In genomic region chr15:100353399-100353798, GRCm38 (mm10) we compare ENCODE assay signal across 22 mouse cellular contexts. TPM values are rescaled to one million over a fixed set of nuclear protein-coding genes. Genes with fewer than 3 reads are reported as not detected.
DNase-seq lines count a peak whose midpoint lies in the region; ATAC-seq and TF ChIP-seq lines count a peak whose summit lies in the region.
"Not testable (repeated sequence)": the region's sequence is repeated elsewhere in the genome, so short reads cannot be mapped to it uniquely, and the experiment has no call there.
"Had no signal": no experiment of that assay in that cellular context is flagged by ENCODE, and none has a peak within 500 bp of the region (broad histone marks: within the 10 kb centered on the region; RNA-seq: fewer than 3 reads in every experiment).

No protein-coding gene starts in this region.

- H3K9me3 ChIP-seq in E14TG2a.4 (ENCODE audit: low read length); G1E (replicated peaks): not testable (repeated sequence)

- H3K4me3 ChIP-seq in E14TG2a.4 (replicated peaks; ENCODE audit: low read length) (0 out of 2 replicates have a peak overlapping the region, but pooled peaks have one; percentile 20), G1E (ENCODE audit: low read depth, low read length) (peak overlapping the region; percentile 61; the same call in 1 of the 2 replicates)
- H3K4me3 ChIP-seq in kidney, adult 2 months (ENCODE audit: insufficient read depth, low read depth, low read length), result peak overlapping the region; percentile 21; the same call in 1 of the 2 replicates

- not testable (repeated sequence) for TF ChIP-seq CTCF in E14TG2a.4 (conservative IDR thresholded peaks at IDR 0.05; ENCODE audit: low read length); G1E (IDR thresholded peaks at IDR 0.05; ENCODE audit: low read depth, low read length); kidney, adult 2 months (conservative IDR thresholded peaks at IDR 0.05; ENCODE audit: insufficient read depth, insufficient read length, low read depth, low read length)

- ATAC-seq in G1E (ENCODE audit: extremely low read depth, insufficient number of reproducible peaks, low FRiP score, poor library complexity, severe bottlenecking), result not testable (repeated sequence)
- peak; percentile 64 for ATAC-seq in erythroblast, adult 5-6 weeks (replicated peaks; ENCODE audit: low FRiP score, poor library complexity, severe bottlenecking)
- ATAC-seq in erythroid progenitor cell, adult 5-6 weeks (replicated peaks; ENCODE audit: low FRiP score, poor library complexity, severe bottlenecking), result peak; percentile 58
- ATAC-seq in megakaryocyte, adult 5-6 weeks (ENCODE audit: poor library complexity, severe bottlenecking), result peak; percentile 40; the same call in 1 of the 2 replicates
- 0 out of 2 replicates have a peak, but pooled peaks have one; percentile 23 for ATAC-seq in megakaryocyte progenitor cell, adult 5-6 weeks (replicated peaks; ENCODE audit: poor library complexity)
- peak; percentile 34; the same call in 1 of the 2 replicates for ATAC-seq in megakaryocyte-erythroid progenitor cell, adult 5-6 weeks (replicated peaks; ENCODE audit: low FRiP score, low TSS enrichment, poor library complexity, severe bottlenecking)

- WGBS in kidney, adult 2 months, result 83% methylated on average over 22 of the region's 22 CpGs

- not testable (repeated sequence) for H3K27ac ChIP-seq in kidney, adult 2 months (ENCODE audit: insufficient read depth, low read depth, low read length)

- TF ChIP-seq POLR2A in kidney, adult 2 months (IDR thresholded peaks at IDR 0.05; ENCODE audit: low read depth, low read length), result not testable (repeated sequence)

- H3K27me3 ChIP-seq in E14TG2a.4 (ENCODE audit: insufficient read depth, low read length); kidney, adult 2 months (replicated peaks; ENCODE audit: control insufficient read depth, insufficient read depth, low read length): not testable (repeated sequence)
- peaks cover 16% of the 10 kb centered on the region for H3K27me3 ChIP-seq in G1E (ENCODE audit: insufficient read depth, low read length)

- DNase-seq in G1E (ENCODE audit: low spot score); kidney, adult 2 months: not testable (repeated sequence)

- not testable (repeated sequence) for H3K36me3 ChIP-seq in E14TG2a.4 (ENCODE audit: insufficient read depth, low read length); G1E (replicated peaks); kidney, adult 2 months (ENCODE audit: control insufficient read depth, insufficient read depth, low read length)

- H3K4me1 ChIP-seq in E14TG2a.4 (replicated peaks; ENCODE audit: low read depth, low read length), result peaks cover 11% of the 10 kb centered on the region
- not testable (repeated sequence) for H3K4me1 ChIP-seq in G1E (ENCODE audit: insufficient read depth, low read depth, low read length)
- H3K4me1 ChIP-seq in kidney, adult 2 months (ENCODE audit: control insufficient read depth, insufficient read depth, low read length), result peaks cover 12% of the 10 kb centered on the region

RNA-seq across cellular contexts. Expression of gene Mettl7a2, which starts 0.4 kb away (rescaled TPM):
- total RNA-seq in G1E (2014; fragmentation: Nextera tagmentation) (2.2 TPM in 1 of 2 replicates, not detected in the other), G1E (2017) (2.1 and 3.1 TPM in 2 replicates)
- 2.4 TPM in 2 replicates for polyA plus RNA-seq in G1E (2012)
- not detected in 2 replicates for total RNA-seq in erythroblast, adult 5-6 weeks (2015; ENCODE audit: low replicate concordance)
- 0.56 TPM in 1 of 2 replicates, not detected in the other for total RNA-seq in erythroblast, adult 5-6 weeks (2017; ENCODE audit: low replicate concordance)
- not detected in 2 replicates for total RNA-seq in erythroid progenitor cell, adult 5-6 weeks (2015; ENCODE audit: low replicate concordance)
- total RNA-seq in erythroid progenitor cell, adult 5-6 weeks (2017; ENCODE audit: low replicate concordance), result not detected in 2 replicates
- polyA plus RNA-seq in kidney, adult 2 months (2012; rRNA removed), result 74.0 and 96.6 TPM in 2 replicates
- not detected in 2 replicates for total RNA-seq in megakaryocyte, adult 5-6 weeks (2015)
- total RNA-seq in megakaryocyte, adult 5-6 weeks (2017), result not detected in 2 replicates
- total RNA-seq in megakaryocyte progenitor cell, adult 5-6 weeks (2015), result not detected in 2 replicates
- total RNA-seq in megakaryocyte progenitor cell, adult 5-6 weeks (2017), result not detected in 2 replicates
- total RNA-seq in megakaryocyte-erythroid progenitor cell, adult 5-6 weeks (2014; fragmentation: Nextera tagmentation), result not detected in 2 replicates
- total RNA-seq in megakaryocyte-erythroid progenitor cell, adult 5-6 weeks (2017), result not detected in 2 replicates
- total RNA-seq: CH12.LX, MEL had no signal
- polyA plus RNA-seq: activated CD4-positive, CD25-positive, alpha-beta regulatory T cell, adult 4 months; adrenal gland, adult 2 months; brain, embryonic 14.5 days; C2C12; CD4-positive, CD25-positive, alpha-beta regulatory T cell, adult 4 months; cerebellum, adult 2 months had no signal

RNA-seq across cellular contexts. Expression of gene Methig1, which starts 0.5 kb away (rescaled TPM):
- total RNA-seq in G1E (2014; fragmentation: Nextera tagmentation), result not detected in 2 replicates
- total RNA-seq in G1E (2017), result not detected in 2 replicates
- 0.11 and 0.22 TPM in 2 replicates for polyA plus RNA-seq in G1E (2012)
- total RNA-seq in erythroblast, adult 5-6 weeks (2015; ENCODE audit: low replicate concordance), result not detected in 2 replicates
- not detected in 2 replicates for total RNA-seq in erythroblast, adult 5-6 weeks (2017; ENCODE audit: low replicate concordance)
- total RNA-seq in erythroid progenitor cell, adult 5-6 weeks (2015; ENCODE audit: low replicate concordance), result not detected in 2 replicates
- 0.91 TPM in 1 of 2 replicates, not detected in the other for total RNA-seq in erythroid progenitor cell, adult 5-6 weeks (2017; ENCODE audit: low replicate concordance)
- 16.5 and 16.6 TPM in 2 replicates for polyA plus RNA-seq in kidney, adult 2 months (2012; rRNA removed)
- total RNA-seq in megakaryocyte, adult 5-6 weeks (2015), result not detected in 2 replicates
- not detected in 2 replicates for total RNA-seq in megakaryocyte, adult 5-6 weeks (2017)
- not detected in 2 replicates for total RNA-seq in megakaryocyte progenitor cell, adult 5-6 weeks (2015)
- total RNA-seq in megakaryocyte progenitor cell, adult 5-6 weeks (2017), result not detected in 2 replicates
- total RNA-seq in megakaryocyte-erythroid progenitor cell, adult 5-6 weeks (2014; fragmentation: Nextera tagmentation), result not detected in 2 replicates
- total RNA-seq in megakaryocyte-erythroid progenitor cell, adult 5-6 weeks (2017), result not detected in 2 replicates
- total RNA-seq: CH12.LX, MEL had no signal
- polyA plus RNA-seq: activated CD4-positive, CD25-positive, alpha-beta regulatory T cell, adult 4 months; adrenal gland, adult 2 months; brain, embryonic 14.5 days; C2C12; CD4-positive, CD25-positive, alpha-beta regulatory T cell, adult 4 months; cerebellum, adult 2 months had no signal

RNA-seq across cellular contexts. Expression of gene Higd1c, which starts 10.9 kb away (rescaled TPM):
- not detected in 2 replicates for total RNA-seq in G1E (2014; fragmentation: Nextera tagmentation)
- not detected in 2 replicates for total RNA-seq in G1E (2017)
- polyA plus RNA-seq in G1E (2012), result not detected in 2 replicates
- not detected in 2 replicates for total RNA-seq in erythroblast, adult 5-6 weeks (2015; ENCODE audit: low replicate concordance)
- not detected in 2 replicates for total RNA-seq in erythroblast, adult 5-6 weeks (2017; ENCODE audit: low replicate concordance)
- not detected in 2 replicates for total RNA-seq in erythroid progenitor cell, adult 5-6 weeks (2015; ENCODE audit: low replicate concordance)
- total RNA-seq in erythroid progenitor cell, adult 5-6 weeks (2017; ENCODE audit: low replicate concordance), result not detected in 2 replicates
- 0.97 and 2.0 TPM in 2 replicates for polyA plus RNA-seq in kidney, adult 2 months (2012; rRNA removed)
- total RNA-seq in megakaryocyte, adult 5-6 weeks (2015), result not detected in 2 replicates
- total RNA-seq in megakaryocyte, adult 5-6 weeks (2017), result not detected in 2 replicates
- not detected in 2 replicates for total RNA-seq in megakaryocyte progenitor cell, adult 5-6 weeks (2015)
- not detected in 2 replicates for total RNA-seq in megakaryocyte progenitor cell, adult 5-6 weeks (2017)
- not detected in 2 replicates for total RNA-seq in megakaryocyte-erythroid progenitor cell, adult 5-6 weeks (2014; fragmentation: Nextera tagmentation)
- total RNA-seq in megakaryocyte-erythroid progenitor cell, adult 5-6 weeks (2017), result not detected in 2 replicates
- total RNA-seq: adrenal gland, adult 18-20 months; adrenal gland, postnatal 14 days; adrenal gland, postnatal 36 days; CH12.LX; ES-E14; MEL had no signal
- polyA plus RNA-seq: activated CD4-positive, CD25-positive, alpha-beta regulatory T cell, adult 4 months; adrenal gland, adult 2 months; brain, embryonic 14.5 days; C2C12; CD4-positive, CD25-positive, alpha-beta regulatory T cell, adult 4 months; cerebellum, adult 2 months; Patski had no signal

RNA-seq across cellular contexts. Expression of gene Mettl7a3, which starts 18.7 kb away (rescaled TPM):
- total RNA-seq in G1E (2014; fragmentation: Nextera tagmentation), result 1.4 TPM in 1 of 2 replicates, not detected in the other
- total RNA-seq in G1E (2017), result 0.66 and 0.93 TPM in 2 replicates
- polyA plus RNA-seq in G1E (2012), result not detected in 2 replicates
- not detected in 2 replicates for total RNA-seq in erythroblast, adult 5-6 weeks (2015; ENCODE audit: low replicate concordance)
- total RNA-seq in erythroblast, adult 5-6 weeks (2017; ENCODE audit: low replicate concordance), result 0.42 TPM in 1 of 2 replicates, not detected in the other
- total RNA-seq in erythroid progenitor cell, adult 5-6 weeks (2015; ENCODE audit: low replicate concordance), result not detected in 2 replicates
- total RNA-seq in erythroid progenitor cell, adult 5-6 weeks (2017; ENCODE audit: low replicate concordance), result not detected in 2 replicates
- polyA plus RNA-seq in kidney, adult 2 months (2012; rRNA removed), result 0.11 and 0.15 TPM in 2 replicates
- total RNA-seq in megakaryocyte, adult 5-6 weeks (2015), result not detected in 2 replicates
- total RNA-seq in megakaryocyte, adult 5-6 weeks (2017), result not detected in 2 replicates
- total RNA-seq in megakaryocyte progenitor cell, adult 5-6 weeks (2015), result not detected in 2 replicates
- total RNA-seq in megakaryocyte progenitor cell, adult 5-6 weeks (2017), result 0.10 TPM in 1 of 2 replicates, not detected in the other
- total RNA-seq in megakaryocyte-erythroid progenitor cell, adult 5-6 weeks (2014; fragmentation: Nextera tagmentation), result 0.26 TPM in 1 of 2 replicates, not detected in the other
- 1.7 TPM in 1 of 2 replicates, not detected in the other for total RNA-seq in megakaryocyte-erythroid progenitor cell, adult 5-6 weeks (2017)
- total RNA-seq: adrenal gland, postnatal 14 days; adrenal gland, postnatal 25 days; adrenal gland, postnatal 36 days; CH12.LX had no signal
- polyA plus RNA-seq: activated CD4-positive, CD25-positive, alpha-beta regulatory T cell, adult 4 months; C2C12 had no signal

RNA-seq across cellular contexts. Expression of gene Mettl7a1, which starts 49.5 kb away (rescaled TPM):
- 5.5 and 50.3 TPM in 2 replicates for total RNA-seq in G1E (2014; fragmentation: Nextera tagmentation)
- 31.2 and 31.6 TPM in 2 replicates for total RNA-seq in G1E (2017)
- 22.1 and 24.2 TPM in 2 replicates for polyA plus RNA-seq in G1E (2012)
- total RNA-seq in erythroblast, adult 5-6 weeks (2015; ENCODE audit: low replicate concordance), result 95.7 and 125 TPM in 2 replicates
- total RNA-seq in erythroblast, adult 5-6 weeks (2017; ENCODE audit: low replicate concordance), result 255 and 340 TPM in 2 replicates
- 36.4 and 54.1 TPM in 2 replicates for total RNA-seq in erythroid progenitor cell, adult 5-6 weeks (2015; ENCODE audit: low replicate concordance)
- 117 and 127 TPM in 2 replicates for total RNA-seq in erythroid progenitor cell, adult 5-6 weeks (2017; ENCODE audit: low replicate concordance)
- polyA plus RNA-seq in kidney, adult 2 months (2012; rRNA removed), result 370 and 430 TPM in 2 replicates
- total RNA-seq in megakaryocyte, adult 5-6 weeks (2015), result 21.4 and 25.2 TPM in 2 replicates
- 59.4 and 64.4 TPM in 2 replicates for total RNA-seq in megakaryocyte, adult 5-6 weeks (2017)
- 15.0 and 17.7 TPM in 2 replicates for total RNA-seq in megakaryocyte progenitor cell, adult 5-6 weeks (2015)
- total RNA-seq in megakaryocyte progenitor cell, adult 5-6 weeks (2017), result 49.5 and 63.2 TPM in 2 replicates
- 38.9 and 45.1 TPM in 2 replicates for total RNA-seq in megakaryocyte-erythroid progenitor cell, adult 5-6 weeks (2014; fragmentation: Nextera tagmentation)
- total RNA-seq in megakaryocyte-erythroid progenitor cell, adult 5-6 weeks (2017), result 65.6 and 68.2 TPM in 2 replicates
